Mouse (Mus musculus) neural tube, embryonic 12.5 days (tissue): ENCODE results near the gene Klhl21. TPM values are rescaled to one million over a fixed set of nuclear protein-coding genes. Genes with fewer than 3 reads are reported as not detected.

Source experiments
- ATAC-seq: fragments of 200-750 bp; cut with Nextera tagmentation; 2 replicates; pipeline ENCODE4 v1.8.0; 2017; ENCODE audit warnings: low read depth, mild to moderate bottlenecking, moderate TSS enrichment, moderate library complexity; ENCODE audit not compliant: low FRiP score
- H3K27ac ChIP-seq: fragments of 300-500 bp; sonication (generic); 2 replicates; pipeline ENCODE4 v1.5.1; 2016
- H3K27me3 ChIP-seq: fragments of 300-500 bp; sonication (generic); replicated peaks from 2 replicates; pipeline ENCODE4 v1.6.1; 2016; ENCODE audit warnings: mild to moderate bottlenecking
- H3K36me3 ChIP-seq: fragments of 300-500 bp; sonication (generic); 2 replicates; pipeline ENCODE4 v1.6.1; 2016; ENCODE audit warnings: mild to moderate bottlenecking
- H3K4me1 ChIP-seq: fragments of 300-500 bp; sonication (generic); 2 replicates; pipeline ENCODE4 v1.6.1; 2016
- H3K4me2 ChIP-seq: fragments of 300-500 bp; sonication (generic); replicated peaks from 2 replicates; pipeline ENCODE4 v1.6.1; 2016; ENCODE audit warnings: mild to moderate bottlenecking
- H3K4me3 ChIP-seq: fragments of 300-500 bp; sonication (generic); 2 replicates; pipeline ENCODE4 v1.5.1; 2016
- H3K9ac ChIP-seq: fragments of 300-500 bp; sonication (generic); 2 replicates; pipeline ENCODE4 v1.6.1; 2016; ENCODE audit warnings: mild to moderate bottlenecking
- H3K9me3 ChIP-seq: fragments of 300-500 bp; sonication (generic); 2 replicates; pipeline ENCODE4 v1.6.1; 2016; ENCODE audit warnings: mild to moderate bottlenecking
- WGBS: fragments of 180-500 bp; shearing (Covaris S2); methylation state at CpG from one replicate; pipeline ENCODE4 v1.1.7; 2016; 5-methylcytosine and 5-hydroxymethylcytosine counted together
- polyA plus RNA-seq: library from polyadenylated mRNA; unstranded; fragments of >200 nt; fragmentation: Nextera tagmentation; extraction: Ambion mirVana; gene quantifications from 2 replicates; pipeline ENCODE4 v1.2.1, GENCODE M21; 2016

Gene Klhl21
- polyA plus RNA-seq, 1 experiment from 2014 or later, result 7.2 TPM

- no peaks in the 10 kb centered on the region for H3K27me3 ChIP-seq
- peaks cover 33% of the 10 kb centered on the region for H3K4me1 ChIP-seq
- H3K4me2 ChIP-seq, result no peak overlapping the region
- no peak for ATAC-seq
- H3K9me3 ChIP-seq, result no peaks in the 10 kb centered on the region
- no peak overlapping the region for H3K4me3 ChIP-seq
- 32% methylated on average over 10 of the region's 10 CpGs for WGBS
- peaks cover 34% of the 10 kb centered on the region for H3K36me3 ChIP-seq
- H3K9ac ChIP-seq, result no peak overlapping the region
- H3K27ac ChIP-seq, result no peak overlapping the region
Measured at GRCm38 (mm10) chr4:151985886-151986285, 22.7 kb upstream of the Klhl21 start.

GRCm38 (mm10) chr4:151986650-151987049, 22.0 kb upstream of the Klhl21 start:
- H3K4me1 ChIP-seq, result peaks cover 33% of the 10 kb centered on the region
- 69% methylated on average over 8 of the region's 8 CpGs for WGBS
- no peak for ATAC-seq

GRCm38 (mm10) chr4:151988014-151988341, 20.6 kb upstream of the Klhl21 start:
- no peak for ATAC-seq
- Histone ChIP-seq H3K27ac (no peak overlapping the region), H3K4me2 (peak overlapping the region; percentile 82), H3K9me3 (no peaks in the 10 kb centered on the region), H3K4me1 (peaks cover 33% of the 10 kb centered on the region), H3K27me3 (no peaks in the 10 kb centered on the region), H3K9ac (peak overlapping the region; percentile 91), H3K4me3 (peak overlapping the region; percentile 88), H3K36me3 (peaks cover 41% of the 10 kb centered on the region)
- WGBS, result 34% methylated on average over 10 of the region's 10 CpGs

More at GRCm38 (mm10) chr4:151986650-151987049, 22.0 kb upstream of the Klhl21 start:
- no peak overlapping the region; the same call in 1 of the 2 replicates for H3K4me2 ChIP-seq
- H3K4me3 ChIP-seq, result no peak overlapping the region
- 0 out of 2 replicates have a peak overlapping the region, but pooled peaks have one; percentile 38 for H3K9ac ChIP-seq
- no peak overlapping the region for H3K27ac ChIP-seq
- peaks cover 36% of the 10 kb centered on the region for H3K36me3 ChIP-seq
- H3K9me3 ChIP-seq, result no peaks in the 10 kb centered on the region
- no peaks in the 10 kb centered on the region for H3K27me3 ChIP-seq

GRCm38 (mm10) chr4:151988342-151989109, 20.1 kb upstream of the Klhl21 start, which contains the start of gene Thap3:
Gene Thap3 (minus strand): TSS chr4:151988997.
- no peak within 1 kb of the TSS for H3K27ac ChIP-seq
- ATAC-seq, result peak; percentile 69
- no peaks in the 10 kb centered on the region for H3K9me3 ChIP-seq
- WGBS, result 2% methylated on average over 54 of the region's 54 CpGs
- peak within 1 kb of the TSS; percentile 91 for H3K9ac ChIP-seq
- peaks cover 36% of the 10 kb centered on the region for H3K4me1 ChIP-seq
- peak within 1 kb of the TSS; percentile 82 for H3K4me2 ChIP-seq
- H3K27me3 ChIP-seq, result no peaks in the 10 kb centered on the region
- peaks cover 37% of the 10 kb centered on the region for H3K36me3 ChIP-seq
- peak within 1 kb of the TSS; percentile 88 for H3K4me3 ChIP-seq

DNA sequence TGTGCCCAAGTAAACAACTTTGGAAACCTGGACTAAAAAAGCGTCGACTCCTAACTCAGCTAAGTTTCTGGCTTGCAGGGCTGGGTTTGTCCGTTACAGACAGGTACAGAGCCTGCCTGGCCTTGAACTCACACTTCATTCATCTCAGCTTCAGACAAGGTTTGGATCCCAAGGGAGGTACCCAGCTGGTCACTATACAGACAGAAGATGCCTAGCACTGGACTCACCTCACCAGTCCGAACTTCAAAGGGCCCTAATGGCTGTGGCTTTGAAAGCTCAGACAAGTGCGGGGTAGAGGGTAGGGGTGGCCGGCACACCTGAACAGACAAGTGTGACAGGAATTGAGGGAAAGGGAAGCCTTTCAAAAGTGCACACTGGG, 19.5 kb upstream of the Klhl21 start:
- 31% methylated on average over 6 of the region's 6 CpGs for WGBS
- no peaks in the 10 kb centered on the region for H3K9me3 ChIP-seq
- H3K4me3 ChIP-seq, result peak overlapping the region; percentile 88
- H3K4me2 ChIP-seq, result peak overlapping the region; percentile 82
- ATAC-seq, result peak; percentile 25; the same call in 1 of the 2 replicates
- H3K4me1 ChIP-seq, result peaks cover 40% of the 10 kb centered on the region
- peak overlapping the region; percentile 91 for H3K9ac ChIP-seq
- no peaks in the 10 kb centered on the region for H3K27me3 ChIP-seq
- peaks cover 37% of the 10 kb centered on the region for H3K36me3 ChIP-seq
- no peak overlapping the region for H3K27ac ChIP-seq

DNA sequence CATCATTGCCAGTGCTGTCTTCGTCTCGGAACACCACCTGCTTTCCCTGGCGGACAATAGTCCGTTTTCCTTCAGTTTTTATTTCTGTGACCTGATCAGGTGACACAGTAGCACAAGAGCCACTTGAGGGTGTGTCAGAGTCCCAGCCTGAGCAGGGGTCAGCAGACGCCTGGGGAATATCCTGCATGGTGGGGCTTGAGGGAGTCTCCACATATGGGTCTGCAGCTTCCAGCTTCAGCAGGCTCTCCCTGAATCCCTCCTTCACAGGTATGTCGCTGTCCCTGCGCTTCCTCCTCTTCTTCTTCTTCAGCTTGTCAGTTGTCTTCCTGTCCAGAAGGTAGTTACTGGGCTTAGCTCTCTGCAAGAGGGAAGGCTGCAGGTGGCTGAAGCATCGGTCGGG, 16.5 kb upstream of the Klhl21 start:
- no peak for ATAC-seq
- no peaks in the 10 kb centered on the region for H3K9me3 ChIP-seq
- no peaks in the 10 kb centered on the region for H3K27me3 ChIP-seq
- H3K36me3 ChIP-seq, result peaks cover 27% of the 10 kb centered on the region
- no peak overlapping the region for H3K27ac ChIP-seq
- no peak overlapping the region for H3K9ac ChIP-seq
- WGBS, result 90% methylated on average over 9 of the region's 9 CpGs
- no peak overlapping the region for H3K4me3 ChIP-seq
- no peak overlapping the region for H3K4me2 ChIP-seq
- H3K4me1 ChIP-seq, result peaks cover 32% of the 10 kb centered on the region

GRCm38 (mm10) chr4:151993035-151993434, 15.6 kb upstream of the Klhl21 start:
- ATAC-seq, result no peak

DNA sequence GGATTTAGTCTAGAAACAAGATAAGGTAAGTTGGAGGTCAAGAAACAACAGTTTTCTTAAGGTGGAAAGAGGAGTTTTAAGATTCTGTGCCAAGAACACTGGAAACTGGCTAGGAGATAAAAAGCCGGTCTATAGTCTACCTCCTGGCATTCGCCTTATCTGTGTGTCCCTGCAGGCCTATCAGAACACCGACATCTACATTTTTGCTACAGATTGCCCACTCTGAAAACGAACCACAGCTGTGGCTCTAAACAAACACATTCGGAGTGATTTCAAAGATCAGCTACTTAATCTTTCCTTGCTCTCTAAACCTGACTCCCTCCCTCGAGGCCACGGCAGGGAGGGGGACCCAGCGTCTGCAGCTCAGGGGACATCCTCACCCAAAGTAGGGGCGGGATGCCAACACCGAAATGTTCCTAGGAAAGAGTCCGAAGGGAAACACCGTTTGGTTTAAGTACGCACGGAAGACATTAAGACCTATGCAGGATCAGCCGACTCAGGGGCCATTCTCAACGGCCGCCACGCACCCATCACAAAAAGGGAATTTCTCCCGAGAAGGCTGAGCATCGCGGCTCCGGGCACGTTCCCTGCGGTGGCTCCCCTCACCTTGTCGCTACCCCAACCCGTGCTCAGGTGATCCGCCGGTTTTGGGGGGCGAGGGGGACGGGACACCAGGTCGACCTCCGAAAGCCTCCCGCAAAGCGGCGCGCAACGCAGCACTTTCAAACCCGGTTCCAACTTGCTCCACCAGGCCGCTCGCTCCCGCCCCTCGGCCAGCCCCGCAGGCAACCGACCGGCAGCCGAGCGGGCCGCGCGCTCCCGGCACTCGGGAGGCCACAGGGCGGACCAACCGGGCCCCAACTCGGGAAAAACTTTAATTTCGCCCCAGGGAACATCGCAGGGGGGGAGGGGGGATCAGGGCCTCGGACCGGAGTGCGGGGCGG, 14.1 kb upstream of the Klhl21 start:
- 1% methylated on average over 59 of the region's 61 CpGs for WGBS
- ATAC-seq, result no peak
- Histone ChIP-seq H3K9me3 (no peaks in the 10 kb centered on the region), H3K27me3 (no peaks in the 10 kb centered on the region), H3K27ac (peak overlapping the region; percentile 68; the same call in 1 of the 2 replicates), H3K4me3 (peak overlapping the region; percentile 99), H3K4me2 (peak overlapping the region; percentile 91), H3K4me1 (peaks cover 21% of the 10 kb centered on the region), H3K36me3 (peaks cover 27% of the 10 kb centered on the region), H3K9ac (peak overlapping the region; percentile 95)

More at GRCm38 (mm10) chr4:151993035-151993434, 15.6 kb upstream of the Klhl21 start:
- Histone ChIP-seq H3K9ac (no peak overlapping the region), H3K4me2 (peak overlapping the region; percentile 91), H3K36me3 (peaks cover 27% of the 10 kb centered on the region), H3K9me3 (no peaks in the 10 kb centered on the region), H3K27ac (no peak overlapping the region), H3K27me3 (no peaks in the 10 kb centered on the region), H3K4me1 (peaks cover 33% of the 10 kb centered on the region), H3K4me3 (no peak overlapping the region)
- WGBS, result 87% methylated on average over 6 of the region's 6 CpGs

DNA sequence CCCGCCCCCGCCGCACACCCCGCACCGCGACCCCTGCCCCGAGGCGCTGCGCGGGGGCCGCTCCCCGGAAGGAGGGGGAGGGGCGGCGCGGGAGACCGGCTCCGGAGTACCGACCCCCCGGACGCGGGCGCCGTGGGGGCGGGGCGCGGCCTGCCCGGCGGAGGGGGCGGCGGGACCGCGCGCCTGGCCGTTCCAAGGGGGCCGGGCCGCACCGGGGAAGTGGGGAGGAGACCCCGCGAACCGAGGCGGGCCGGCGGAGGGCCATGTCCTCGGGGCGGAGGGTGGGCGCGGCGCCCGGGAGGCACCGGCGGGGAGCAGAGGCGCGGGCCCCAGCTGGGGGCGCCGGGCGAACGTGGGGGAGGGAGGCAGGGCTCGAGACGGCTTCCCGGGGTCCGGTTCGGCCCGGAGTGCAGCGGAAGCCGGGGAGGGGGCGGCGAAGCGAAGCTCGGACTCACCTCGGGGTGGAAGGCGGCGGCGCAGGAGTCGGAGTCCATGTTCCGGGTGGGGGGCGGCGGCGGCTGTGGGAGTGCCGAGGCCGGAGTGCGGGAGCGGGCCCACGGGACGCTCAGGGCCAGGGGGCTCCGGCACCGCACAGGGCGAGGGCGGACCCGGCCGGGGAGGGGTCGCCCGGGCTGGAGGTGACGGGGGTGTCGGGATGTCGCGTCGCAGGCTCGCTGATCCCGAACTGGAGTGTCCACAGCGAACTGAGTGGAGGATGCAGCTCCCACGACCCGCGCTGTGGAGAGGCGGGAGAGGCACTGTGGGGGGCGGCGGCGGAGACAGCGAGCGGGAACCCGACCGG, 13.0 kb upstream of the Klhl21 start:
- under 1% methylated on average over 109 of the region's 111 CpGs for WGBS
- H3K4me1 ChIP-seq, result peaks cover 21% of the 10 kb centered on the region
- peak; percentile 25 for ATAC-seq
- peak overlapping the region; percentile 91 for H3K4me2 ChIP-seq
- peak overlapping the region; percentile 99 for H3K4me3 ChIP-seq
- H3K27ac ChIP-seq, result peak overlapping the region; percentile 68
- H3K27me3 ChIP-seq, result no peaks in the 10 kb centered on the region
- H3K9ac ChIP-seq, result peak overlapping the region; percentile 95
- H3K36me3 ChIP-seq, result peaks cover 21% of the 10 kb centered on the region
- H3K9me3 ChIP-seq, result no peaks in the 10 kb centered on the region

GRCm38 (mm10) chr4:151996173-151996950, 12.2 kb upstream of the Klhl21 start, which contains the start of gene Phf13:
Gene Phf13 (minus strand): TSS chr4:151996258.
- H3K4me3 ChIP-seq, result peak within 1 kb of the TSS; percentile 99
- peak within 1 kb of the TSS; percentile 91 for H3K4me2 ChIP-seq
- peak within 1 kb of the TSS; percentile 95 for H3K9ac ChIP-seq
- no peaks in the 10 kb centered on the region for H3K27me3 ChIP-seq
- under 1% methylated on average over 91 of the region's 94 CpGs for WGBS
- H3K4me1 ChIP-seq, result peaks cover 21% of the 10 kb centered on the region
- H3K36me3 ChIP-seq, result peaks cover 13% of the 10 kb centered on the region
- ATAC-seq, result peak; percentile 96
- H3K27ac ChIP-seq, result peak within 1 kb of the TSS; percentile 68
- no peaks in the 10 kb centered on the region for H3K9me3 ChIP-seq

DNA sequence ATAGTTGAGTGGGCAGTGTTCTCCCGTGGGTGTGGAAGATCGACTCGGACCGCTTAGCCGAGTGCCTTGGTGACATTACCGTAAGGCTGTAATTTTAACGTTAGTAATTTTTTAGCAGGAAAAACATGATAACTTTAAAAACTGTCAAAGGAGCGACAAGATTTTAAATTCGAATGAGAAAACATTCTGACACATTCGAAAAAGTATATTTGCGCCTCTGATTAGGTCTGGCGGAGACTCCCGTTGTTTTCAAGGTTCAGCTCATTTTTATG, 11.7 kb upstream of the Klhl21 start:
- WGBS, result 8% methylated on average over 13 of the region's 13 CpGs

More for the DNA sequence above, 11.7 kb upstream of the Klhl21 start:
- H3K36me3 ChIP-seq, result peaks cover 8% of the 10 kb centered on the region
- peak overlapping the region; percentile 91 for H3K4me2 ChIP-seq
- no peak for ATAC-seq
- peak overlapping the region; percentile 99 for H3K4me3 ChIP-seq
- H3K27me3 ChIP-seq, result no peaks in the 10 kb centered on the region
- peaks cover 21% of the 10 kb centered on the region for H3K4me1 ChIP-seq
- no peak overlapping the region for H3K27ac ChIP-seq
- peak overlapping the region; percentile 95 for H3K9ac ChIP-seq
- no peaks in the 10 kb centered on the region for H3K9me3 ChIP-seq
